Mouse (Mus musculus) yolk sac, embryonic 10.5 days (tissue): ENCODE data around the gene Rasgrf1.
A peak's percentile ranks its signal among the peaks of the same experiment; 100 is the strongest.
"Not testable (repeated sequence)": the region's sequence is repeated elsewhere in the genome, so short reads cannot be mapped to it uniquely, and the experiment has no call there.

Experiments used
- DNase-seq: peaks from one replicate; pipeline ENCODE4 v3.0.0-alpha.2; 2017; ENCODE audit warnings: low spot score

Gene Rasgrf1

GRCm38 (mm10) chr9:90041556-90041955 is 131.8 kb downstream of the Rasgrf1 start:
- DNase-seq = no peak

- not testable (repeated sequence) for DNase-seq
These were observed 133.2 kb downstream of the Rasgrf1 start for GRCm38 (mm10) chr9:90042906-90043305.

GRCm38 (mm10) chr9:90045191-90045590 is 135.5 kb downstream of the Rasgrf1 start:
- no peak for DNase-seq

GRCm38 (mm10) chr9:90047937-90048627 is 138.4 kb downstream of the Rasgrf1 start:
- DNase-seq = no peak

GRCm38 (mm10) chr9:90053852-90054251 is 144.1 kb downstream of the Rasgrf1 start, which contains the start of gene Ctsh:
TSS of gene Ctsh (plus strand) at chr9:90054152.
- no peak for DNase-seq

- DNase-seq = peak; percentile 84
These were observed 144.8 kb downstream of the Rasgrf1 start for GRCm38 (mm10) chr9:90054371-90055145.

- DNase-seq = no peak
These were observed 145.7 kb downstream of the Rasgrf1 start for GRCm38 (mm10) chr9:90055409-90055808.

GRCm38 (mm10) chr9:90055911-90056310 is 146.2 kb downstream of the Rasgrf1 start:
- no peak for DNase-seq

GRCm38 (mm10) chr9:90056716-90057115 is 147.0 kb downstream of the Rasgrf1 start:
- no peak for DNase-seq

GRCm38 (mm10) chr9:90059828-90060573 is 150.3 kb downstream of the Rasgrf1 start:
- DNase-seq = no peak

GRCm38 (mm10) chr9:90060574-90060875 is 150.8 kb downstream of the Rasgrf1 start:
- no peak for DNase-seq

GRCm38 (mm10) chr9:90060932-90061331 is 151.2 kb downstream of the Rasgrf1 start:
- DNase-seq = not testable (repeated sequence)

- no peak for DNase-seq
These were observed 157.6 kb downstream of the Rasgrf1 start for GRCm38 (mm10) chr9:90067341-90067740.

- DNase-seq = no peak
These were observed 159.1 kb downstream of the Rasgrf1 start for GRCm38 (mm10) chr9:90068786-90069185.

GRCm38 (mm10) chr9:90069485-90069884 is 159.8 kb downstream of the Rasgrf1 start:
- DNase-seq = no peak

GRCm38 (mm10) chr9:90070174-90070573 is 160.5 kb downstream of the Rasgrf1 start:
- DNase-seq = no peak

- no peak for DNase-seq
These were observed 165.6 kb downstream of the Rasgrf1 start for GRCm38 (mm10) chr9:90075336-90075735.

GRCm38 (mm10) chr9:90076131-90076530 is 166.4 kb downstream of the Rasgrf1 start:
- DNase-seq = no peak
